Mouse (Mus musculus): ENCODE results near the gene Tedc1. TPM values are rescaled to one million over a fixed set of nuclear protein-coding genes. Genes with fewer than 3 reads are reported as not detected.

The Tedc1 gene
- polyA plus RNA-seq, 1 experiment from 2014 or later = 60.2 TPM

- Histone ChIP-seq H3K27me3 (ENCODE audit: low read depth, poor library complexity, severe bottlenecking) (no peaks in the 10 kb centered on the region), H3K4me3 (no peak overlapping the region), H3K4me1 (no peaks in the 10 kb centered on the region), H3K27ac (no peak overlapping the region), H3K9me3 (replicated peaks) (no peaks in the 10 kb centered on the region; the same call in 1 of the 2 replicates), H3K36me3 (no peaks in the 10 kb centered on the region)
- 86% methylated on average over 7 of the region's 7 CpGs for WGBS
- DNase-seq (ENCODE audit: low spot score) = no peak
Observed at GRCm38 (mm10) chr12:113203522-113203921, 47.3 kb downstream of the Tedc1 start.

DNA sequence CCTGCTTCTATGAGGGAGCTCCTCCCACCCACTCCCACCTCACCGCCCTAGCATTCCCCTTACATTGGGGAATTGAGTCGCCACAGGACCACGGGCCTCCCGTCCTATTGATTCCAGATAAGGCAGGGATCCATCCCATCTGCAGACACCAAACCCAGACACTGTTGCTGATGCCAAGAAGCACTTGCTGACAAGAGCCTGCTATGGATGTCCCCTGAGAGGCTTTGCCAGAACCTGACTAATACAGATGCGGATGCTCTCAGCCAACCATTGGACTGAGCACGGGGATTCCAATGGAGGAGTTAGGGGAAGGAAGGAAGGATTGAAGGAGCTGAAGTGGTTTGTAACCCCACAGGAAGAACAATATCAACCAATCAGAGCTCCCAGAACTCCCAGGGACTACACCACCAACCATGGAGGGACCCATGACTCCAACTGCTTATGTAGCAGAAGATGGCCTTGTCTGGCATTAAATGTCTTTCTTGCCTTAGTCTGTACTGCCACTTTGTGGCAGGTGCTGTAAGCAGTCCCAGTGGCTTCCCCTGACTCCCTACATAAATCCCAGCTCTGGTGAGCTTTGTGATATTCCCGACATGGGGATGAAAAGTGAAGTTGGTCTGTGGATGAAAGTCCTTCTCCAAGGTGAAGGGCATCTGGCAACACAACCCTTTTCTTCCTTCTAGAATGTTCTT lies 49.2 kb downstream of the Tedc1 start:
- Histone ChIP-seq H3K9me3 (replicated peaks) (no peaks in the 10 kb centered on the region; the same call in 1 of the 2 replicates), H3K27ac (no peak overlapping the region), H3K36me3 (no peaks in the 10 kb centered on the region), H3K4me1 (no peaks in the 10 kb centered on the region), H3K4me3 (no peak overlapping the region), H3K27me3 (ENCODE audit: low read depth, poor library complexity, severe bottlenecking) (no peaks in the 10 kb centered on the region)
- 93% methylated on average over 7 of the region's 7 CpGs for WGBS
- DNase-seq (ENCODE audit: low spot score) = no peak

DNA sequence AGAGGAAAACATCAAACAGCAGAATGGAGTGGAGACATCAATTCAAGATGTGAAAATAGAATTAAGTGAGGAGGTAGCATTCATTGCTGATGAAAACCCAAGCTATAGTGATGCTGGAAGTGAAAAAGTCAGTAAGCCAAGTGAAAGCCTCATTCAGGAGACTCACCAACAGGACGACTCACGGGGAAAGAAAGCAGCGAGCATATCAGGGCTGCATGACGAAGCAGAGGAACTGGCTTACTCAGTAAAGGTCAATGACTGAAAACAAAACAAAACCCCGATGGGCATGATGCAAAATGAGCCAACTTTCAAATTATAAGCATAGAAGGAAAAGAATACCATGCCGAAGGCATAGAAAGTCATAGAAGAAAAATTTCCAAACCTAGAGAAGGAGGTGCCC lies 51.5 kb downstream of the Tedc1 start:
- H3K9me3 ChIP-seq (replicated peaks) = no peaks in the 10 kb centered on the region
- no peak overlapping the region for H3K4me3 ChIP-seq
- no peaks in the 10 kb centered on the region for H3K4me1 ChIP-seq
- no peaks in the 10 kb centered on the region for H3K36me3 ChIP-seq
- DNase-seq (ENCODE audit: low spot score) = no peak
- H3K27me3 ChIP-seq (ENCODE audit: low read depth, poor library complexity, severe bottlenecking) = no peaks in the 10 kb centered on the region
- WGBS = 82% methylated on average over 6 of the region's 6 CpGs
- no peak overlapping the region for H3K27ac ChIP-seq

- Histone ChIP-seq H3K27ac (no peak overlapping the region), H3K4me3 (no peak overlapping the region), H3K4me1 (no peaks in the 10 kb centered on the region), H3K9me3 (replicated peaks) (no peaks in the 10 kb centered on the region), H3K27me3 (ENCODE audit: low read depth, poor library complexity, severe bottlenecking) (no peaks in the 10 kb centered on the region), H3K36me3 (no peaks in the 10 kb centered on the region)
- no peak for DNase-seq (ENCODE audit: low spot score)
- 88% methylated on average over 17 of the region's 17 CpGs for WGBS
Observed at GRCm38 (mm10) chr12:113210586-113211378, 54.6 kb downstream of the Tedc1 start.

DNA sequence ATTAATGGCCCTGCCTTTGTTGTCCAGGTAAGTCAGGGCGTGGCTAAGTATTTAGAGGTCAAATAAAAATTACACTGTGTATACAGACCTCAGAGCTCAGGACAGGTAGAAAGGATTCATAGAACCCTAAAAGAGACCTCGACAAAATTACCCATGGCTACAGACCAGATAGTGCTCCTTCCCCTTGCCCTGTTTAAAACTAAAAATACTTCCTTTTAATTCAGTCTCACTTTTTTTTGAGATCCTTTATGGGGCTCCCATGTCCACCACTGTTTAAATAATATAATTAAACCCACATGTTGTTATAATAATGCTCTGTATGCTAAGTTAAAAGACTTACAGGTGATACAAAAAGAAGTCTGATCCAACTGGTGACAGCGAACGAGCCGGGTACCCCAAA lies 55.6 kb downstream of the Tedc1 start:
- Histone ChIP-seq H3K27me3 (ENCODE audit: low read depth, poor library complexity, severe bottlenecking) (no peaks in the 10 kb centered on the region), H3K9me3 (replicated peaks) (no peaks in the 10 kb centered on the region), H3K4me1 (no peaks in the 10 kb centered on the region), H3K36me3 (no peaks in the 10 kb centered on the region), H3K4me3 (no peak overlapping the region), H3K27ac (no peak overlapping the region)
- 90% methylated on average over 5 of the region's 5 CpGs for WGBS
- no peak for DNase-seq (ENCODE audit: low spot score)

- Histone ChIP-seq H3K27ac (no peak overlapping the region), H3K4me1 (no peaks in the 10 kb centered on the region), H3K4me3 (no peak overlapping the region), H3K36me3 (no peaks in the 10 kb centered on the region), H3K9me3 (replicated peaks) (no peaks in the 10 kb centered on the region), H3K27me3 (ENCODE audit: low read depth, poor library complexity, severe bottlenecking) (no peaks in the 10 kb centered on the region)
- DNase-seq (ENCODE audit: low spot score) = no peak
- WGBS = 94% methylated on average over 10 of the region's 10 CpGs
Observed at GRCm38 (mm10) chr12:113212326-113212924, 56.2 kb downstream of the Tedc1 start.

DNA sequence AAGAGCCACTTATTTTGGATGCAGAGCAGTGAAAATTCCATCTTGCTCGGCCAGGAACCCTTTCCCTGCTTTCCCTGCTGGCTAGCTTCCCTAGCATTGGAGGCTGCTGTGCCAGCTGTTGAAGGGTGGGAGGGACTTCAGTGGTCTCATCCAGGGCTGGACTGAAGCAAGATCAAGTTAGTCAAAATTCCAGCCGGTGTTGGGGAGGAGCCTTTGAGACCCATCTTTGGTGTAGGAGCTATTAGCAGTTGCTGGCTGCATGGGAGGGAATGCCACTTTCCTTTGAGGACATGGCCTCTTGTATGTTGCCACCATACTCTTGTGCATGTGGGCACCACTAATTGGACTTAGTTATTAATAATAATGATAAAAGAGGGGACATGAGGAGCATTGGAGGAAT lies 57.0 kb downstream of the Tedc1 start:
- WGBS = 75% methylated on average over 2 of the region's 2 CpGs
- H3K9me3 ChIP-seq (replicated peaks) = no peaks in the 10 kb centered on the region

DNA sequence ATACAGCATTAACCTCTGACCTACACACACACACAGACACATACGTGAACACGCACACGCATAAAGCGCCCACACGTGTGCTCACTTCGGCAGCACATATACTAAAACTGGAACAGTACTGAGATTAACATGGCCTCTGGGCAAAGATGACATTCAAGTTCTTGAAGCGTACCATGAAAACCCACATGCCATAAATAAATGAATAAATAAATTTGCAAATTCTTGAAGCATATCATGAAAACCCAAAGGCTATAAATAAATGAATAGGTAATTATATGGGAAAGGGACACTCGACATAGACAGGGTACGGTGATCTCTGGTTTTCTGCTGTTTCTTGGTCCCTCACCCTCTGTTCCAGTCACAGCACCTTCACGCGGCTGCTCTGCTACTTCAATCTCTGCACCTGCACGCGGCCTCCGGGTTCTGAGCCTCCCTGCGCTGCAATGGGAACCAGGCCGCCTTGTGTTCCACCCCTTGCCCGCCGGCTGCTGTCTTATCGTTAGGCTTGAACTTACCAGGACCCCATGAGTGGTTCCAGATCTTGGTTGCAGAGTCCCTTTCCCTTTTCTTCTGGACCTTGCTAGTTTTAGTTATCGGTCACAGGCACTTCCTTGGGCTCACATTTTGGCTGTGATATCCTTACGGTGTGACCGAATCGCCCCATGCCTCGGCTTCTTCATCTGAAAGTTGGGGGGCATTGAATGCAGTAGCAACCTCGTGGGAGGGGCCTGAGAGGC lies 58.0 kb downstream of the Tedc1 start:
- WGBS = 83% methylated on average over 25 of the region's 25 CpGs
- Histone ChIP-seq H3K4me3 (no peak overlapping the region), H3K27ac (no peak overlapping the region), H3K4me1 (no peaks in the 10 kb centered on the region), H3K27me3 (ENCODE audit: low read depth, poor library complexity, severe bottlenecking) (no peaks in the 10 kb centered on the region), H3K36me3 (no peaks in the 10 kb centered on the region), H3K9me3 (replicated peaks) (no peaks in the 10 kb centered on the region)
- no peak for DNase-seq (ENCODE audit: low spot score)

More for the DNA sequence above, 57.0 kb downstream of the Tedc1 start:
- no peaks in the 10 kb centered on the region for H3K36me3 ChIP-seq
- DNase-seq (ENCODE audit: low spot score) = no peak
- H3K27me3 ChIP-seq (ENCODE audit: low read depth, poor library complexity, severe bottlenecking) = no peaks in the 10 kb centered on the region
- no peaks in the 10 kb centered on the region for H3K4me1 ChIP-seq
- no peak overlapping the region for H3K4me3 ChIP-seq
- no peak overlapping the region for H3K27ac ChIP-seq

DNA sequence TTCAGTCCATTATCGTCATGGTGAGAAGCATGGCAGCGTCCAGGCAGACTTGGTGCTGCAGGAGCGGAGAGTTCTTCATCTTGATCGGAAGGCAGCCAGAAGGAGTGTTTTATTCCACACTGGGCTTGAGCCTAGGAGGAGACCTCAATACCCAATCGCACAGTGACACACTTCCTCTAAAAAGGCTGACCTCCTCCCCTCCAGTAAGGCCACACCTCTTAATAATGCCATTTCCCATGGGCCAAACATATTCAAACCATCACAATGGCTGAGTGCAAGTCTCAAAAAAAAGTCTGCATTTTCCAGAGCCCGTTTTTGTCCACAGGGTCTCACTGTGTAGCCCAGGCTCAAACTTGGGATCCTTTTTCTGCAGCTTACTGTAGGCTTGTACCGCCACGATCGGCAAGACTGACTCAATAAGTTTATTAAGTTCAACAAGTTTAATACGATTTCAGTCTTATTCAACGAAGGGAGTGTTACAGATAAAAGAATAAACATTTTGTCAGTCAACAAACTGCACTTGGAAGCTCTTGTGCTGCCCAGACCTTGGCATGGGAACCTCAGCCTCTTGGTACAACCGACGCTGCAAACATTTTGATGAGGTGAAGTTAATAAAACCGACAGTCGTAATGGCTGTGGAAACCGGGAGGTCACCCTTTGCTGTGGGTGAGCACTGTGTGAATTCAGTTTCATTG lies 58.9 kb downstream of the Tedc1 start:
- no peak for DNase-seq (ENCODE audit: low spot score)
- no peak overlapping the region for H3K4me3 ChIP-seq
- no peaks in the 10 kb centered on the region for H3K9me3 ChIP-seq (replicated peaks)
- H3K4me1 ChIP-seq = no peaks in the 10 kb centered on the region
- 87% methylated on average over 16 of the region's 16 CpGs for WGBS
- H3K27ac ChIP-seq = no peak overlapping the region
- no peaks in the 10 kb centered on the region for H3K36me3 ChIP-seq
- H3K27me3 ChIP-seq (ENCODE audit: low read depth, poor library complexity, severe bottlenecking) = no peaks in the 10 kb centered on the region

Other genes with a start within 250 kb of the Tedc1 start
- 3.5 and 4.5 TPM in 2 replicates for gene Jag2, start 226.6 kb upstream of the Tedc1 start, polyA plus RNA-seq (2016; fragmentation: Nextera tagmentation; extraction: Ambion mirVana)
- gene Nudt14, start 214.3 kb upstream of the Tedc1 start, polyA plus RNA-seq (2016; fragmentation: Nextera tagmentation; extraction: Ambion mirVana) = 76.7 and 79.7 TPM in 2 replicates
- 25.6 and 27.9 TPM in 2 replicates for gene Btbd6, start 179.9 kb upstream of the Tedc1 start, polyA plus RNA-seq (2016; fragmentation: Nextera tagmentation; extraction: Ambion mirVana)
- 53.5 and 65.9 TPM in 2 replicates for gene Brf1, start 155.7 kb upstream of the Tedc1 start, polyA plus RNA-seq (2016; fragmentation: Nextera tagmentation; extraction: Ambion mirVana)
- gene Pacs2, start 141.9 kb upstream of the Tedc1 start, polyA plus RNA-seq (2016; fragmentation: Nextera tagmentation; extraction: Ambion mirVana) = 11.7 and 11.8 TPM in 2 replicates
- 0.18 and 0.21 TPM in 2 replicates for gene Tex22, start 81.9 kb upstream of the Tedc1 start, polyA plus RNA-seq (2016; fragmentation: Nextera tagmentation; extraction: Ambion mirVana)
- 22.9 and 25.9 TPM in 2 replicates for gene Mta1, start 58.1 kb upstream of the Tedc1 start, polyA plus RNA-seq (2016; fragmentation: Nextera tagmentation; extraction: Ambion mirVana)
- 58.8 and 63.8 TPM in 2 replicates for gene Crip2, start 16.2 kb upstream of the Tedc1 start, polyA plus RNA-seq (2016; fragmentation: Nextera tagmentation; extraction: Ambion mirVana)
- gene Crip1, start 10.1 kb upstream of the Tedc1 start, polyA plus RNA-seq (2016; fragmentation: Nextera tagmentation; extraction: Ambion mirVana) = 48.7 and 61.0 TPM in 2 replicates
- 12.3 and 15.7 TPM in 2 replicates for gene Tmem121, start 29.5 kb downstream of the Tedc1 start, polyA plus RNA-seq (2016; fragmentation: Nextera tagmentation; extraction: Ambion mirVana)

Data from limb, embryonic 10.5 days (tissue).